Mouse (Mus musculus) spleen, embryonic (tissue): ENCODE data around the gene Btbd6.

Experiments
- CTCF ChIA-PET: fragments of 350-600 bp; sonication (Branson Sonifier 250); formaldehyde crosslinking; loops from one replicate; lab custom pipeline; 2022; lab: Charles Lee

Btbd6 gene

DNA sequence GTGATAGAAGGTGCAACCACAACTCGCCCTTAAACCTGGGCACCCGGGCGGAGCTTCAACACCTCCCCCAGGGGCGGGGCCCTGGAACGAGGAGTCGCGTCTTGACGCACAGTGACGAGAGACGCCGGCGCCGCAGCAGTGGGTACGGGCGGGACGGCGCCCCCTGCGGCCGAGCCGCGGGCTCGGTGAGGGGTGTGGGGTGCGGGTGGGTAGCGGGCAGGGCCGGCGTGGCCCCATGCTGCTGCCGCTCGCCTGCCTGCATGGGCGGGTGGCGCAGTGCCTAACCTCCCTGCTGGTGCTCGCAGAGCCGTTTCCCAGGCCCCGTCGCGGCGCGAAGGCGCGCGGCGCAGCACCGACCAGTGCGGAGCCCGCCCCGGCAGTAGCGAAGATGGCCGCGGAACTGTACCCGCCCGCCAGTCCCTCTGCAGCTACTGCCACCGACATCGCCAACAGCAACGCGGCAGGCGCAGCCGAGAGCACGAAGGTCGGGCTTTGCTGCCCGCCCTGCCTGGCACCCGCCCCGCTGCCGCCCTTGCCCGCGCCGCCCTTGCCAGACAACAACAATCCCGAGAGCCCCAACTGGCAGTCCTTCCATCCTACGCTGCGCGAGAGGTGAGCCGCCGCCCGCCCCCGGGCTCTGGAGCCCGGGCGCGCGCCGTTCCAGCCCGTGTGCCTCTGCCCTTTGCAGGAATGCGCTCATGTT is at the start of gene Btbd6:
Gene Btbd6, plus strand, starts transcription at position 112 of the 703 bp plus-strand sequence.
- CTCF ChIA-PET = interaction anchor here (0.6 to 0.9 kb wide), 3 partner anchors 11 to 32 kb away, joined by 3 to 5 read pairs (median 4); no protein-coding TSS in a partner anchor

DNA sequence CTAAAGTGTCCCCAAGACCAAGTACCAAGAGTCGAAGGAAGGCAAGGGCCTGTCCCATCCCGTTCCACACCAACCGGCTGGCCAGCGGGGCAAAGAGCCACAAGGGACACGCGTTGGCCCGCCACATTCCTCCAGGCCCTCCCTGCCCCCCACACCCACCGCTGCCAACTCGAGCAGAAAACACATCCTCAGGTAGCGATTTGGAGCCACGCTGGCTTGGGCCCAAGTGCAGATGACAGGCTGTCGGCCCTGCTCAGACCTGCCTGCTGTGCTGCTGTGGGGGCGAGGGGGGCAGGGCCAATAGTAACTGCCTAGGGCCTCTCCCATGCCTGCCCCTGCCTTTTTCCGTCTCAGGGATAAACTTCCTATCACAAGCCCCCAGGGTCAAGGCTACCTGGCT is 49.0 kb upstream of the Btbd6 start:
- CTCF ChIA-PET = no interaction called here

- CTCF ChIA-PET = no interaction called here
Measured at GRCm38 (mm10) chr12:112928401-112929241, 47.7 kb upstream of the Btbd6 start.

DNA sequence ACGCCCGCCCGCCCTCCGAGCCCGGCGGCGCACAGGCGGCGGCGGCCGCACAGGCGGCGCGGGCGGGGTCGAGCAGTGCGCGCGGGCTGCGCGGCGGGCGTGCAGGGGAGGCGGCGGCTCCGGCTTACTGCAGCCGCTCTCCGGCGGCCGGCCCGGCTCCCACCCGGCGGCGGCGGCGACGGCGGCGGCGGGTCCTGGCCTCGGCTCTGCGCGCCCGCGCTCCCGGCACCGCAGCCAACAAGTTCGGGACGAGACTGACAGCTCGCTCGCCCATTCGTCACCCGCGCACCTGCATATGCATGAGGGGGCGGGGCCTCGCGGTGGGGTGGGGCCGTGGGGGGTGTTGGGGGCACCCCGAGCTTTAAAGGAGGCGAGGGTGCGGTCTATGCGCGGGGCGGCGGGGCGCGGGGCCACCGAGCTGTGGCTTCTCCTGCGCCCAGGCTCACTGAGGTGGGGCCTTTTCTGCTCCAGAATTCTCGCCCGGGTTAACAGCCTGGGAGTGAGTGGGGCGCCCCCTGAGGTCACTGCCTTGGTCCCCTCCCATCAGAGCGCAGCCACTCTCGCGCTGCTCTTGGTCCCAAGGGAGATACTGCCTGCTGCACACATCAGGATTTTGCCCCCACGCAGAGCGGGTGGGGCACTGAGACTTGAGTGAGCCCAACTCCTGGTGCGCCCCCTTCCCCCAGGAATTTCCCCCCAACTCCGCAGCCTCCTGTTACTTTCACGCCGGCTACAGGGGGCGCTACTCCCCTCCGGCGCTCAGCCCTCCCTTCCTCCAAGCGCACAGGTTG is 46.5 kb upstream of the Btbd6 start, which contains the start of gene Jag2:
Gene Jag2, minus strand, starts transcription at position 215 of the 791 bp plus-strand sequence.
- CTCF ChIA-PET = no interaction called here

DNA sequence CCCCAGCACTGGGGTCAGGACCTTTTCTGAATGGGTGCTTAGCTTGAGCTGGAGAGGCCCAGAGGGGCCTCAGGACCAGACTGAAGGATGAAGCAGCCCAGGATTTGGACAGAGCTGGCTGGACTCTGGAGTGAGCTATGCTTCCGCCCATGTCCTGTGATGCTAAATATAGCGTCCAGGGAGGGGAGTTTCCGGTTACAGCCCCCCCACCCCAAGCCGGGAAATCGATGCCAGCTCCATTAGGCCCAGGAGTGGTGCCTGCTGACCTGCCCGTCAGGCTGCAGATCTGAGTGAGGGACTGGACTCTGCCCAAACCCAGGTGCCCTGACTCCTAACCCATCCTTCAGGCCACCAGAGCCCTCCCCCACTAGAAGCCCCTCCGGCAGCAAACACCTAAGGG is 43.6 kb upstream of the Btbd6 start:
- CTCF ChIA-PET = no interaction called here

DNA sequence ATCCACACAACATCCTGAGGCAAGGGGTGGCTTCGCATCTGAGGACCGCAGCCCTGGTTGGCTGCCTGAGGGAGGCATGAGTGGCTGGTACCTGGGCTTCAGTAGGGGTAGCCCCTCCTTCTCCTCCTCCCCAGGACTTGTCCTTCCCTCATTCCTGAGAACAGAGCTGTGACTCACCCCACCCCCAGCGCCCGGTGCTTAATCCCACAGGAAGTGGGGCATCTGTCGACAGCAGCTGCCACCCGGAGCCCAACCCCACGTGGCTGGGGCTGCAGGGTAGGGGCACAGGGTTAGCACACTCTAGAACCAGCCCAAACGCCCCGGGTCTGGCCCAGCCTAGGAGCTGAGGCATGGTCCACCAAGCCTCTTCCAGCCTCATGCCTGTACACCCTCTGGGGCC is 38.4 kb upstream of the Btbd6 start:
- CTCF ChIA-PET = interaction anchor here (0.6 kb wide), 1 partner anchor 155 kb away, joined by 3 read pairs; no protein-coding TSS in a partner anchor

DNA sequence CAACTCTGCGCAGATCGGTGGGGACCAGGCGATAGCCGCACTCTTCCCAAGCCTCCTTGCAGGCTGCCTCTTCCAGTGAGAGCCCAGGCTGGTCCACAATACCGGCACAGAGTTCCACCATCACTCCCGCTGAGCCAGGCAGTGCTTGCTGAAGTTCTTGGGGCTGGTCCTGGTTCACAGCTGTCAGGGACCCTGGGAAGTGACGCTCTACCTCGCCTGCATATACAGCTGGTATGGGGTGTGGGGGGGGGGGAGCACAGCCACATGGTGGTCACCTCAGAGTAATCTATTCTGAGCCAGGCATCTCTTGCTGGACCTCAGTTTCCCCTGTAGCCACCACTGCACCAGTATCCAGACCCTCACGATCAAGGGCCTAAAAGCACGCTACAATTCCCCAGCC is 37.9 kb upstream of the Btbd6 start:
- CTCF ChIA-PET = interaction anchor here (0.6 kb wide), 1 partner anchor 155 kb away, joined by 3 read pairs; no protein-coding TSS in a partner anchor

GRCm38 (mm10) chr12:112938873-112939565 is 37.3 kb upstream of the Btbd6 start:
- CTCF ChIA-PET = no interaction called here

- CTCF ChIA-PET = no interaction called here
Measured at GRCm38 (mm10) chr12:112940238-112940637, 36.0 kb upstream of the Btbd6 start.

GRCm38 (mm10) chr12:112940710-112941109 is 35.6 kb upstream of the Btbd6 start:
- CTCF ChIA-PET = interaction anchor here (0.6 kb wide), 1 partner anchor 29 kb away, joined by 3 read pairs; no protein-coding TSS in a partner anchor

DNA sequence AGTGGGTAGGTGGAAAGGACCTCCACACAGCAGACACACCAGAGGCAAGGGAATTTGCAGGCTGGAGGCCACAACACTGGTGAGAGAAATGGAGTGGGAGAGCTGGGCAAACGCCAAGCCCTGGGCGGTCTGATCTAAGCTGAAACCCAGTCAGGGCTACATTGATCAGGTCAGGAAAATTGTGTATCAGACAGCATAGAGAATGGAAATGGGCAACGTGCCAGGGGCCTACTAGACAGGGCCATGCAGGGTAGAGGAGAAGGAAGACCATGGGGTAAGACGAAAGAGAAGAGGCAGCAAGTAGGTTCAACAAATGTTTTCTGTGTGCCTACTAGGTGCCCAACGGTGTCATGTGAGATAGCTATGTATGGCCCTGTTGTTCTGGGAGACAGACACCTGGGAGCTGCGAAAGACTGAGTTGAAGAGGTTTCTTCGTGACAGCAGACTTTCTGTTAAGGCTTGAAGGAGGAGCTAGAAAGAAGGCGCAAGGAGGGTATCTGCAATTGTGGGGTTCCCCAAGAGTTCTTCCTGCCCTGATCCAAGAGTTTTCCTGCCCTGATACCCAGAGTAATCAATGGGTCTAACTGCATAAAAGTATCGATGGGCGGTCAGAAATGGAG is 35.0 kb upstream of the Btbd6 start:
- CTCF ChIA-PET = interaction anchor here (0.6 kb wide), 1 partner anchor 28 kb away, joined by 3 read pairs; no protein-coding TSS in a partner anchor

GRCm38 (mm10) chr12:112941776-112942713 is 34.2 kb upstream of the Btbd6 start, which contains the start of gene Nudt14:
Gene Nudt14, minus strand, starts transcription at chr12:112942124.
- CTCF ChIA-PET = interaction anchor here (0.7 kb wide), 1 partner anchor 59 kb away, joined by 3 read pairs; no protein-coding TSS in a partner anchor

- CTCF ChIA-PET = no interaction called here
Measured at GRCm38 (mm10) chr12:112943669-112944068, 32.6 kb upstream of the Btbd6 start.

DNA sequence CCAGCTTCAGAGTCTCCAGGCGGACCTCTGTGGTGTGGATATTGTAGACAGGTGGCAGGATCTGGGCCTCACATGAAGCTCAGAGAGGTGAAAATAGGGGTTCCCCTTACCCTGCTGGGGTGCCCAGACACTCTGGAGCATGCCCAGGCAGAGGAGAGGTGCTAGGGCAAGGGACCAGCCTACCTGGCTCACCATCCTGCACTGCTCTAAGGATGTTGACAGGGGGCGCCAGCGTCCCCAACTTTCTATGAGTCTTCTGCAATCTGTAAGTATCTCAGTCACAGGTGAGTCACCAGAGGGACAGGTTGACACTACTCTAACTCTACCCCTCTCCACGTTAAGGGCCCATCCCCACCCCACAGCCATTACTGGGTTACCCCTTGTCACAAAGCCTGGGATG is 29.0 kb upstream of the Btbd6 start:
- CTCF ChIA-PET = interaction anchor here (0.7 to 1.1 kb wide), 3 partner anchors 28 to 363 kb away, joined by 3 read pairs; no protein-coding TSS in a partner anchor

DNA sequence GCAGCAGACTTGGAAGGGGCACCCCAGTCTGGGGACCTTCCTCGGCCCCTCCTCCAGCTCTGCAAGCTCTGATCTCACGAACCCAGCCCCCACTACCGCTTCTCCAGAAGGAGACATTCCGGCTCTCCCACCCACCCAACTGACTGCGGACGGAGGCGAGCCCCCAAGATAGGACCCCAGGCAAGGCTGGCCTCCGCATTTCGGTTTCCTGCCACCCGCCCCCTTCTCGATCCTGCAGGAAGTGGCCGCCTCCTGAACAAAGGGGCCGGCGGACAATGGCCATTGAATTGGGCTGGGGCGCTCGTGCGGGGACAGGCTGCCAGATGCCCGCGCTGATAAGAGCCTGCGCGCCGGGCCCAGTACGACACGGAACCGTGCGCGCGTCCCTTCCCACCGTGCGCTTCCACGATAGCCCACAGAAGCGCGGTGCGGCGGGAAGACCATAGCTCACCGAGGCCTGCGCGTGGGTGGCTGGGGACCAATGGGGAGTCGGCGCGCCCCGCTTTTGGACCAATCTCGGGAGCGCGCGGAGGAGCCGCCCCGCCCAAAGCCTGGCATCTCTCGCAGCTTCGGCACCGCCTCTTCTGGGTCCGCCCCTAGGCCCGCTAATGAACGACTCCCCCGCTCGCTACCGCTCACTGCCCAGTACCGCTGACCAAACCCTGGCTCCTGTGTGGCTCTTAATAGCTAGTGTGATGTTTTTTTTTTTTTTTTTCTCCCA is 26.1 kb upstream of the Btbd6 start:
- CTCF ChIA-PET = no interaction called here

GRCm38 (mm10) chr12:112950761-112951129 is 25.5 kb upstream of the Btbd6 start:
- CTCF ChIA-PET = no interaction called here

- CTCF ChIA-PET = no interaction called here
Measured at GRCm38 (mm10) chr12:112951150-112951842, 25.0 kb upstream of the Btbd6 start.

- CTCF ChIA-PET = no interaction called here
Measured at GRCm38 (mm10) chr12:112952433-112952832, 23.8 kb upstream of the Btbd6 start.
